Mouse (Mus musculus): Measurements from ENCODE around the gene Fras1.

DNA sequence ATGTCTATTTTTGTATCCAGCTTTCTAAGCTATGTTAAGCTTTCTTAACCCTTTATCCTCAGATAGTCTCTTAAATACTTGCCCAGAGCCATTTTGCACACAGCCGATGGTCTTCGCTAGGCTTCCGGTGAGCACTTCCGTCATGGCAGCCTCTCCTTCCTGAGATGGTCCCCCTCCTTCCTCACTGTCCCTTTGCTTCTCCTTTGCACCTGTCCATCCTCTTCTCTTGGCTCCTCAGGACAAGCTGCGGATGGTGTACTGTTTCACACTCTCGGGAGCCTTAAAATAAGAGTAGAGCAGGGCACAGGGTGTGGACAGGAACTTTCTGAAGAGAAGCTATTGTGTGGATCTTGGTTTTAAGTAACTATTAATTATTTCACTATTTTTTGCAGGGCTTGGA is 33.2 kb upstream of the Fras1 start:
- no peak for TF ChIP-seq POLR2A (IDR thresholded peaks at IDR 0.05; ENCODE audit: low read depth, low read length)
- TF ChIP-seq CTCF (IDR thresholded peaks at IDR 0.05; ENCODE audit: extremely low read depth, insufficient read length, insufficient replicate concordance, low read depth, low read length): no peak
